Mouse (Mus musculus) liver, embryonic 14.5 days (tissue): ENCODE data around the gene Dennd2a. TPM values are rescaled to one million over a fixed set of nuclear protein-coding genes. Genes with fewer than 3 reads are reported as not detected.

Experiments
- ATAC-seq: fragments of 200-750 bp; cut with Nextera tagmentation; 2 replicates; pipeline ENCODE4 v1.8.0; 2017; ENCODE audit warnings: moderate number of reproducible peaks, mild to moderate bottlenecking, moderate library complexity; ENCODE audit not compliant: insufficient read depth
- DNase-seq, 3 experiments: peaks; one replicate each; pipeline ENCODE4 v3.0.0-alpha.2; 2012 to 2013; ENCODE audit warnings: low read depth in 3 of 3, low spot score in 3 of 3
- H3K27ac ChIP-seq: fragments of 300-500 bp; sonication (generic); 2 replicates; pipeline ENCODE4 v1.5.1; 2014; ENCODE audit warnings: moderate library complexity, mild to moderate bottlenecking, control low read depth, inconsistent platforms
- H3K27me3 ChIP-seq: fragments of 300-500 bp; sonication (generic); 2 replicates; pipeline ENCODE4 v1.6.1; 2014; ENCODE audit warnings: mild to moderate bottlenecking, low read length, moderate library complexity; ENCODE audit not compliant: control insufficient read depth, insufficient read depth
- H3K36me3 ChIP-seq: fragments of 300-500 bp; sonication (generic); replicated peaks from 2 replicates; pipeline ENCODE4 v1.6.1; 2014; ENCODE audit warnings: low read depth; ENCODE audit not compliant: control insufficient read depth, insufficient read depth
- H3K4me1 ChIP-seq, 2 experiments: fragments of 200-500 bp in 1 of 2; fragments of 300-500 bp in 1 of 2; sonication (generic) in 1 of 2; replicated peaks; 2 replicates each; pipeline ENCODE4 v1.6.1; 2012 to 2014; ENCODE audit warnings: antibody characterized with exemption in 1 of 2, inconsistent platforms in 1 of 2, low read length in 1 of 2; ENCODE audit not compliant: control insufficient read depth in 2 of 2, insufficient read depth in 2 of 2
- H3K4me2 ChIP-seq: fragments of 300-500 bp; sonication (generic); 2 replicates; pipeline ENCODE4 v1.6.1; 2014; ENCODE audit warnings: low read depth, mild to moderate bottlenecking, control low read depth, moderate library complexity
- H3K4me3 ChIP-seq, 2 experiments: fragments of 200-500 bp in 1 of 2; fragments of 300-500 bp in 1 of 2; sonication (generic) in 1 of 2; 2 replicates each; pipeline ENCODE4 v1.5.1; 2012 to 2014; ENCODE audit warnings: low read depth in 2 of 2, low read length in 2 of 2, mild to moderate bottlenecking in 2 of 2, control low read depth in 1 of 2, inconsistent platforms in 1 of 2, moderate library complexity in 1 of 2; ENCODE audit not compliant: insufficient read depth in 1 of 2
- H3K9ac ChIP-seq: fragments of 300-500 bp; sonication (generic); replicated peaks from 2 replicates; pipeline ENCODE4 v1.6.1; 2014; ENCODE audit warnings: mild to moderate bottlenecking, control low read depth, moderate library complexity
- H3K9me3 ChIP-seq: fragments of 300-500 bp; sonication (generic); 2 replicates; pipeline ENCODE4 v1.6.1; 2016; ENCODE audit warnings: low read length, mixed read lengths; ENCODE audit not compliant: control insufficient read depth
- CTCF ChIP-seq: IDR thresholded peaks from 2 replicates; pipeline ENCODE4 v1.5.1; 2016; ENCODE audit warnings: antibody characterized with exemption, low read depth, control low read depth
- EP300 ChIP-seq: IDR thresholded peaks from 2 replicates; pipeline ENCODE4 v1.6.1; 2016; ENCODE audit warnings: antibody characterized with exemption, low read depth
- WGBS: fragments of 180-500 bp; shearing (Covaris S2); extraction: QIAGEN DNeasy Blood & Tissue Kit; methylation state at CpG from one replicate; pipeline ENCODE4 v1.1.7; 2014; ENCODE audit not compliant: insufficient replicate concordance; 5-methylcytosine and 5-hydroxymethylcytosine counted together
- polyA plus RNA-seq, 2 experiments: library from polyadenylated mRNA; depleted of rRNA in 1 of 2; stranded (reverse) in 1 of 2; unstranded in 1 of 2; fragments of >200 nt; fragmentation: Nextera tagmentation in 1 of 2; extraction: Ambion mirVana in 1 of 2; gene quantifications; 2 replicates each; pipeline versions ENCODE4 v1.2.1 to v1.2.3; 2012 to 2014

Dennd2a gene
- polyA plus RNA-seq, 2 experiments, result 1.0 to 1.4 TPM

DNA sequence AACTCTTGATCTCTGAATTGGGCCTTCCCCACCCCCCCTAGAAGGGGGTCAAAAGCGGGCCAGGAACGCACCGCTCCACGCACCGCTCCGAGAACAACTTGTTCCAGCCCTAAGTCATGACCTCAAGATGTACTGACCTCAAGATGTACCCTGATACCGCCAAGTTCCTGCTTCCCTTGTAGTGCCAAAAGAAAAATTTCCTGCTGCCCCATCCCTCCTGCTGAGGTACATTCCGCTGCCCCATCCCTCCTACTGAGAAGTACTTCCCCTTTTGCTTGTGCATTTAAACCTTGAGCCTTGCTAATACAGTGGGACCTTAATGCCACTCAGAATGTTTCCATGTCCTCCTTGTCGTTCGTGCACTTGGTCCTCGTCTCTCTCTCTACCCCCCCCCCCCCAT is 126.9 kb downstream of the Dennd2a start:
- no peak for TF ChIP-seq CTCF
- no peak for TF ChIP-seq EP300
- Histone ChIP-seq H3K4me1 (peaks cover 67 to 73% of the 10 kb centered on the region in 2 experiments), H3K4me3 (no peak overlapping the region), H3K9me3 (no peaks in the 10 kb centered on the region), H3K9ac (0 out of 2 replicates have a peak overlapping the region, but pooled peaks have one; percentile 20), H3K36me3 (no peaks in the 10 kb centered on the region), H3K27ac (peak overlapping the region; percentile 92), H3K27me3 (no peaks in the 10 kb centered on the region), H3K4me2 (no peak overlapping the region)
- 55% methylated on average over 11 of the region's 11 CpGs for WGBS
- no peak for DNase-seq
- ATAC-seq, result no peak

DNA sequence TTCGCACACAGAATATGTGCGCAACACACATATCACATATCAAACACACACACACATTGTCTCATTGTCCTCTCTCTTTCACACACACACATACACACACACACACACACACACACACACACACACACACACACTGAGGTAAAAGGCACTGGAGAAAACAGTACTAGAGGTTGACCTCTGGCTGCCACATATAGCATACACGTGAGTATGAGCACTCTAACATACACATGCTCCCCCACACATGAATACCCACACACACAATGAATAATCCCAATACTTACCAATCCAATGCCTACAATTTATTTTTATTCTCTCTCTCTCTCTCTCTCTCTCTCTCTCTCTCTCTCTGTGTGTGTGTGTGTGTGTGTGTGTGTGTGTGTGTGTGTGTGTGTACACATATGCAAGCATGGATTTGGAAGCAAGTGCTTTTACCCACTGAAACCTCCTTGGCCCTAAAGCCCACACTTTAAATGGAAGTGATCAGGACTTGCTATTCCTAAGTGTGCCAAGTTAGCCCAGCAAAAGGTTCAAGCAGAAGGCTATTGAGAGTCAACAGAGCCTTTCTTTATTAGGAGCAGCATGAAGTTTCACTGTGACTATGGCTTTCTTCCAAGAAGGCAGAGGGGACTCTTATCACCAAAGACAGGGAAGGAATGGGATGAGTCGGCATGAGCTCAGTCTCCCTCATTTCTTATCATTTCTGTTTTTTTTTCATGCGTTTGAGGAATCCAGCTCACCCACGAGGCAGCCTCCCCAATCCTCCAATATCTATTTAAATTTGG is 128.5 kb downstream of the Dennd2a start:
- ATAC-seq (peak; percentile 79), DNase-seq (peak; percentile 81 to 85 (median 82))
- Histone ChIP-seq H3K9me3 (no peaks in the 10 kb centered on the region), H3K4me1 (peaks cover 66 to 70% of the 10 kb centered on the region in 2 experiments), H3K36me3 (no peaks in the 10 kb centered on the region), H3K4me2 (peak overlapping the region; percentile 57), H3K27ac (peak overlapping the region; percentile 92), H3K4me3 (no peak overlapping the region), H3K27me3 (no peaks in the 10 kb centered on the region), H3K9ac (peak overlapping the region; percentile 73)
- peak; percentile 91 for TF ChIP-seq EP300
- TF ChIP-seq CTCF, result no peak
- WGBS, result 40% methylated on average over 6 of the region's 6 CpGs

DNA sequence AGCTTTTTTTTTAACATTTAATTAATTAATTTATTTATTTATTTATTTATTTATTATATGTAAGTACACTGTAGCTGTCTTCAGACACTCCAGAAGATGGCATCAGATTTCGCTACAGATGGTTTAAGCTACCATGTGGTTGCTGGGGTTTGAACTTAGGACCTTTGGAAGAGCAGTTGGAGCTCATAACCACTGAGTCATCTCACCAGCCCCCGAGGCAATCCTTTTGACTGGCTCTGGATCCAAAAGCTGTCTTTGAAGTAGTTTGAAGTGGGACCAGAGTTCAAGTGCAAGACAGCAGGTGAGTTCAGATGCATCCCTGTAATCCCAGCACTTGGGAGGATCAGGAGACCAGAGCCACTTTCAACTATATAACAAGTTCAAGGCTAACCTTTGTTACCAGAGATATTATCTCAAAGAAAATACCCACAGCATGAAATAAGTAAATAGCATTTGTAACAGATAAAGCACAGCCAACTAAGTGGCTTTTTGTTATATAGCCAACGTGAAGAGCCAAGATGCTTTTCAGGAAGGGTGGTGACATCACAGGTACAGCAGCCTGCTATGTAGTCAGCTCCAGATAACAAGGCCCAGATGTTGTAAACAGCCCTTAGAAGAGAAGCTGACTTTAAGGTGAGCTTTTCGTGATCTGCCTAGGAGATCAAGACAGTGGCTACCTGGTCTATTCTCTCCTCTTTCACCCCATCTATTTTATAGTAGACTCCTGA is 130.2 kb downstream of the Dennd2a start:
- H3K27me3 ChIP-seq, result no peaks in the 10 kb centered on the region
- 51% methylated on average over 4 of the region's 4 CpGs for WGBS
- no peaks in the 10 kb centered on the region for H3K36me3 ChIP-seq
- TF ChIP-seq EP300 (no peak), CTCF (no peak)
- no peak overlapping the region for H3K4me3 ChIP-seq
- ATAC-seq, result peak; percentile 34; the same call in 1 of the 2 replicates
- no peaks in the 10 kb centered on the region for H3K9me3 ChIP-seq
- peak overlapping the region; percentile 92 for H3K27ac ChIP-seq
- H3K4me1 ChIP-seq, result peaks cover 74 to 76% of the 10 kb centered on the region in 2 experiments
- H3K9ac ChIP-seq, result peak overlapping the region; percentile 73
- peak overlapping the region; percentile 57 for H3K4me2 ChIP-seq
- no peak for DNase-seq

DNA sequence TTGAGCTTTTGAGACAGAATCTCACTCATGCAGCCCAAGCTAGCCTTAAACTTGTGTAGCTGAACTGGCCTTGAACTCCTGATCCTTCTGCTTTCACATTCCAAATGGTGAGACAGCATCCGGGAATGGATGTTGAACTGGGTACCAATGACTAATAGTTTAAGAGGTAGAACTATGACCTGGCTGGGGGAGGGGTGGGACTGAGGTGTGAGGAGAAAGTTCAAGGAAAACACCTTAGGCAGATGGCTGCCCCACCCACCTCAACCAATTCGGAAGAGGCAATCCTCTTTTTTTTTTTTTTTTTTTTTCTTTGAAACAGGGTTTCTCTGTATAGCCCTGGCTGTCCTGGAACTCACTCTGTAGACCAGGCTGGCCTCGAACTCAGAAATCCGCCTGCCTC is 130.9 kb downstream of the Dennd2a start:
- 79% methylated on average over 4 of the region's 4 CpGs for WGBS
- Histone ChIP-seq H3K4me2 (no peak overlapping the region), H3K9ac (no peak overlapping the region), H3K27me3 (no peaks in the 10 kb centered on the region), H3K36me3 (no peaks in the 10 kb centered on the region), H3K9me3 (no peaks in the 10 kb centered on the region), H3K27ac (peak overlapping the region; percentile 78), H3K4me1 (peaks cover 76 to 80% of the 10 kb centered on the region in 2 experiments), H3K4me3 (no peak overlapping the region)
- ATAC-seq, result no peak
- no peak for TF ChIP-seq EP300
- TF ChIP-seq CTCF, result no peak
- DNase-seq, result no peak

DNA sequence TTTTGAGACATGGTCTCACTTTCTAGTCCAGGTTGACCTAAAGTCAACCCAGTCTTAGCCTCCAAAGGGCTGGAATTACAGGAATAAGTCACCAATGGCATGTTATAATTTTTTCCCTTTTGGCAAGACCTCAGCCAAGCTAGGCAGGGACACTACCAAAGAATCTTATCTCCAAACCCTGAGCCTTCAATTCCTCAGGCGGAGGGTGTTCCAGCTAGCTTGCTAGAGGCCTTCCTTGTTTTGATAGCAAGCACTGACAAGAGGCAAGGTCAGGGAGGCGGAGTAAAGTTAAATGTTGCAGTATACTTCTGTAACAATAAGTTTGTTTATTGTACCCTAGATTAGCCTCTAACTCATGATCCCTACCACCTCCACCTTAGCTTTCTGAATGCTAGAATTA is 132.5 kb downstream of the Dennd2a start:
- no peaks in the 10 kb centered on the region for H3K9me3 ChIP-seq
- H3K4me3 ChIP-seq, result no peak overlapping the region
- peak overlapping the region; percentile 48 for H3K9ac ChIP-seq
- TF ChIP-seq CTCF (no peak), EP300 (peak; percentile 29; the same call in 1 of the 2 replicates)
- DNase-seq (peak in 1 of 3 experiments; percentile 61), ATAC-seq (0 out of 2 replicates have a peak, but pooled peaks have one; percentile 15)
- peaks cover 76 to 78% of the 10 kb centered on the region in 2 experiments for H3K4me1 ChIP-seq
- H3K36me3 ChIP-seq, result no peaks in the 10 kb centered on the region
- H3K27me3 ChIP-seq, result no peaks in the 10 kb centered on the region
- H3K4me2 ChIP-seq, result peak overlapping the region; percentile 49
- H3K27ac ChIP-seq, result peak overlapping the region; percentile 78
- 24% methylated on average over 2 of the region's 2 CpGs for WGBS
